Mouse (Mus musculus): ENCODE results near the gene Pias4.

DNA sequence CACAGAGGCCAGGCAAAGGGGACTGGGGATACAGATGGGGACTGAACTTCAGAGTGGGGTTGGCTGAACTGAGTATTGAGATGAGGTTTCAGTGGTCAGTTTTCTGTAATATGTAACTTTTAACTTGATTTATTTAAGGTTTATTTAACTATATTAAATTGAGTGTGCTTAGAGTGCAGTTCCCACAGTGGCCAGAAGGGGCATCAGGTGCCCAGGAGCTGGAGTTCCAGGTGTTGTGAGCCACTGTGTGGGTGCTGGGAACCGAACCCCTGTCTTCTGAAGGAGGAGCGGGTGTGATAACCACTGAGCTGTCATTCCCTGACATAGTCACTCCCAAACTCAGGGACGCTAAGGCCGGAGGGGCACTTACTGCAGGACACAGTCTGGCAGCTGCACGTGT, 42.4 kb upstream of the Pias4 start:
- no peak for TF ChIP-seq CTCF (IDR thresholded peaks at IDR 0.05; ENCODE audit: borderline replicate concordance, control insufficient read depth, extremely low read depth, insufficient read depth, low read length, poor library complexity)
- no peak for TF ChIP-seq POLR2A (IDR thresholded peaks at IDR 0.05; ENCODE audit: control insufficient read depth, extremely low read depth, insufficient read depth, low read length, poor library complexity)
